Mouse (Mus musculus) granulocyte monocyte progenitor cell, adult 5-6 weeks (primary cell): ENCODE data around the gene Tmem119. TPM values are rescaled to one million over a fixed set of nuclear protein-coding genes. Genes with fewer than 3 reads are reported as not detected.
"Not testable (repeated sequence)": the region's sequence is repeated elsewhere in the genome, so short reads cannot be mapped to it uniquely, and the experiment has no call there.

Source experiments
- ATAC-seq: replicated peaks from 2 replicates; pipeline ENCODE4 v1.8.0; 2016; ENCODE audit warnings: mild to moderate bottlenecking, moderate TSS enrichment, inconsistent platforms; ENCODE audit not compliant: poor library complexity, severe bottlenecking
- total RNA-seq, 2 experiments: library from RNA; stranded (forward) in 1 of 2; stranded (reverse) in 1 of 2; fragments of 200-712, 200-1000 nt in 1 of 2; fragments of >200 nt in 1 of 2; fragmentation: Nextera tagmentation in 1 of 2; gene quantifications; 2 replicates each; pipeline ENCODE4 v1.2.3; 2014 to 2017

The Tmem119 gene
- total RNA-seq, 2 experiments from 2014 or later = 4.2 to 13.4 TPM

DNA sequence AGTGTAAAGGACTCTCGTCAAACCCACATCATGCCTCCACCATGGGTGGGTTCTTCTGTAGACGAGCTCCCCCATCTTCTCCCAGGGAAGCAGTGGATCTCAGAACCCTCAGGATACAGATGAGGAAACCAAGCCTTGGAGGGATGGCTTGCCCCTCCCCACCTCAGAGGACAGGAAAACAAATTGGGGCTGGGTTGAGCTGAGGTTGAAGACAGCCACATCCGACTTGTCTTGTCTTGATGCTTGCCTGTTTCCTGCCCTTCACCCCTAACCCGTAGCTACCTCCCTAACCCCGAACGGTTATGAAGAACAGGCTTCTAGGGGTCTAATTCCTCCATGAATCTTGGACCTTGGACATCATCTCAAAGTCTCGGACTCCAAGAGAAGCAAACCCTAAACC lies 25.2 kb upstream of the Tmem119 start:
- ATAC-seq = no peak

DNA sequence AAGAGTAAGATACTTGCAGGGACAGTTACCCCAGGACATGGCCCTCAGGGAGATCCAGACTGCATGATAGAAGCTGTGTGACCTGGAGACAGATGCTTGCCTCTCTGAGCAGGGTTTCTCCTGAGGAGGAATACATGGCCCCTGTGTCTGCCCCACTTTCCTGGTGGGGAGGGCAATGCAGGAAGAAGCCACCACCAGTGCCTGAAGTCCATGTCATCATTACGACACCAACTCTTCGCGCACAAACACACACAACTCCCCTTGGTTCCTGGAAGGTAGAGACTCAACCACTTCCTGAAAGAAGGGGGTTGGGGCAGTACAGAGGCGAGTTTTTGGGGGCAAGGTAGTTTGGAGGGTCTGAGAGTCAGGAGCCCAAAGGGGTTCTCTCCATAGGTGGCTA lies 23.9 kb upstream of the Tmem119 start:
- peak; percentile 54 for ATAC-seq

DNA sequence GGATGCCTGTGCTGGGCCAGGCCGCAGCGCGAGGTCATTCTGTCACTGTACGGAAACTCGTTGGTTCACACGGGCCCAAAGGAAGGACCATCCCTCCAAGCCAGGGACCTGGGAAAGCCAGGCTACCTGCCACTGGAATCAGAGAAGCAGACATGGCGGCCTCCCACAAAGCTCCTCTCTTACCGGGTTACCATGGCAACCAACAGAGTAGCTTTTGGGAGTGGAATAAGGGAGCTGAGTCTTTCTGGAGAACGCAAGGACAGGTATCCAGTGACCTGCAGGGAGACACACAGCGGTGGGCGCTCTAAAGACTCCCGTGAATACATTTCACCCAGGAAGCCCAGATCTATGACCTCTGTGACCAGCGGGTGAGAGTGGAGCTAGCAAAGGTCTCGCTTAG lies 18.3 kb upstream of the Tmem119 start:
- ATAC-seq = no peak

DNA sequence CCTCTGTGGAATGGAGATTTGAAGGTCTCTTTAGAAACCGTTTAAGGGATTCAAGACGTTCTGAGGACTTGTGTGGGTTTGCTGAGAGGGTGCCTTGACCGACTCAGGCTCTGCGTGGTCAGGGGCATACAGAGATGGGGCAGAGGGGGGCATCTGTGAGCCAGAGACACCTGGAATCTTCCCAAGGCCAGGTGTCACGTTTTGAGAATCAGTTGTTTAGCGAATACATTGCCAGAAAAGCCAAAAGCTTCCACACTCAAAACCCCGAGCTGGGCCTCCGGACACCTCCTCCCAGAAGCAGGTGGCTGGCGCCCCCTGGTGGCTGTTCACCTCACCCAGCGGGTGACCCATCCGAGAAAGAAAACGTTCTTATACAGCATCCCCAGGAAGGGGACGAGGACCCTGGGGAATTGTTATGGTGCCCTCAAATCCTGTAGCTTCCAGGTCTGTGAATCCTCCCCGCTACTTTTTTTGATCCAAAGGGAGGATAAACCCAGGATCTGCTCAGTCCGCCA lies 15.4 kb upstream of the Tmem119 start:
- peak; percentile 63 for ATAC-seq

DNA sequence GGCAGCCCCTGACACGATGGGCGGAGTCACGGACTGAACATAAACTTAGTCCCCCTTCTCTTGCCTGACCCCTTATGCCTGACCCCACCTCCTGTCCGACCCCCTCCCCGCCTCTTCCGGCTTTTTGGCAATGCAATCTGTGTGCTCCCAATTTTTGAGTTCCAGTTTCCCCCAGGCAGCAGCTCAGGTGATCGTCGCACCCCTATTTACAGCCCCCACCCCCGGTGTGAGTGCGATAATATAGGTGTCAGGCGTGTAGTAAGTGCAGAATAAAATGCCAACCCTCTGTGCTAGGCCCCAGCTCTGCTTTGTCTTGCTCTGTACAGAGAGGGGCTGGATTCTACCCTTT lies 14.7 kb upstream of the Tmem119 start:
- ATAC-seq = no peak

DNA sequence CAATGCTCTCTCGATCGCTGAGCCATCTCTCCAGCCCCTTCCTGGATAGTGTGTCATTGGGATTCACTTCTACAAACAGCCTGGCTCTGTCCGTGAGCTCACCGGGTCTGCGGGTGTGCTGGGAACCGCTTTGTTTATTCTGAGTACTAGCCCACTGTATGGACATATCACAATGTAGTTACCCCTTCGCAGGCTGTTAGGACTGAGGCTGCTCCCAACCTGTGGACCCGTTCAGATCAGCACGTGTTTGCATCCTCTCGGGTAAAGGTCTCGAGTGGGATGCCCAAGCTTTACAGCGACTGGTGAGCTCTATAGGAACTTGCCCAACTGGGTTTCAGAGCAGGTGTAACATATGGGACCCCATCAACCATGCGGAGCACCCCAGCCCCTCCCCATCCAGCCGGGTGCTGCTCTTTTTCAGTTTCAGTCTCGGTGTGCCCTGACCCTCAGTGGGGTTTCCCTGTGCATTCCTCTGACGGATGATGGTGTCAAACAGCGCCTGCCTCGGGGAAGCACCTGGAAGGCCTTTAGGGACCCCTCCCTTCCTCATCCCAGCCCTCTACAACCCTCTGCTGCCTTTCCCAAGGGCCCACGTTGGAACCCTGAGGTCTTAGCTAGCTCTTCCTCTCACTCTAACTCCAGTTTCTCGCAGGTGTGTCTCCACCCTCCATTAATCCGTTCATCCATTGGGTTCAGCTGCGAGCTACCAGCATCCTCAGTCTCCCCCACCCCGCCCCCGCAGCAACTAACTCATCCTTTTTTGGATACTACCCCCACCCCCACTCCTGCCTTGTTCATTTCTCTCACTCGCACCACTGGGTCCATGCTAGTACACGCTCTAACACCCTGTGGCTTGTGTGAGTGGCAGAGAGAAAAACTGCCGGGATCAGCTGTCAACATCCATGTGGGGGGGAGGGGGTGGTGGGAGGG lies 14.1 kb upstream of the Tmem119 start:
- no peak for ATAC-seq

DNA sequence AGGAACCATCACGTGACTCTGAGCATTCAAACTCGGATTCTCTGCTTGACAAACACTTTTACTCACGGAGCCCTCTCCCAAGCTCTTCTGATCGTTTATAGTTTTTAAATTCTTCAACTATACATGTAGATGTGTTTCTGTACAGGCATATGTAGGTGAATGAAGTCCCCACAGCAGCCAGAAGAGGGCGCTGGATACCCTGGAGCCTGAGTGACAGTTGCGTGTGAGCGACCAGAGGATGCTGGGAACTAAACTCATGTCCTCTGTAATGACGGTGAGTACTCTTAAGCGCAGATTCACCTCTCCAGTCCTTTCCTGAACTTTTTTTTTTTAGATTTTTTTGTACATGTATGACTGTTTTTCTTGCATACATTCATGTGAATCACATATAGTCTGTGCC lies 13.3 kb upstream of the Tmem119 start:
- ATAC-seq = no peak

DNA sequence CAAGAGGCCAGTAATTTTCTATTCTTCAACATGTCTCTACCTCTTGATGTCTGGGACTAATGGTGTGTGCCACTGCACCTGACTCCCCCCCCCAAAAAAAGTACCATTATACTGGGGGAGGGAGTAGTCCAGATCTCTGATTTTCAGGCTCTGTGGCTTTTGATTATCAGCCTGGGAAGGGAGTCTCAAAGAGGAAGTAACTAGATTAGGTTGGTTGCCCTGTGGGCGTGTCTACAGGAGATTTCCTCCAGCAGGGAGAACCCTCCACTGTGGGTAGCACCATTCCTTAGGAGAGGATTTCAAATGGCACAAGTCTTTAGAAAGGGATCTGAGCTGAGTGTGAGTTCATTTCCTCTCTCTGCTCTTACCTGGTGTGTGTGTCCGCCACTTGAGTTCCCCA lies 12.3 kb upstream of the Tmem119 start:
- peak; percentile 68 for ATAC-seq

DNA sequence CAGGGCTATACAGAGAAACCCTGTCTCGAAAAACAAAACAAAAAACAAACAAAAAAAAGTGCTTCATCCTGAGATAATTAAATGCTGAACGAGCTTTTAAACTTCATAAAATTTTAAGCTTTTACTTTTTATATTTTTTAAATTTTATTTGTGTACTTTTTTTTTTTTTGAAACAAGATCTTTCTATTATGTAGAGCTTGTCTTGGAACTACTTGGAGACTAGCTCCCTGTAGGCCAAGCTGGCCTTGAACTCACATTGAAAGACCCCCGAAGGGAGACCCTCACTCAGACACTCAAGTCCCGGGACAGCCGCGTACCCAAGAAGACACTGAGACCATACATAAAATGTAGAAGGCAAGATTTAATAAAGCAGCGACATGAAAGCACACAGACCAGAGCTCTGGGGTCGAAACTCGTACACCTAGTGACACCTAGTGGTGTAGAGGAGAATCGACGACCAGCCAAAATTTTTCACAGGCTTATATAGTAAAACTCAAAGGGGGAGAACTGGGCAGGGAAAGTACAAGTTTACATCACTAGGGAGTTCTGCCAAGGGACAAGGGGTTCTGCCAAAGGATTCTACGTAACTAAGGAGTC lies 11.6 kb upstream of the Tmem119 start:
- ATAC-seq = not testable (repeated sequence)

DNA sequence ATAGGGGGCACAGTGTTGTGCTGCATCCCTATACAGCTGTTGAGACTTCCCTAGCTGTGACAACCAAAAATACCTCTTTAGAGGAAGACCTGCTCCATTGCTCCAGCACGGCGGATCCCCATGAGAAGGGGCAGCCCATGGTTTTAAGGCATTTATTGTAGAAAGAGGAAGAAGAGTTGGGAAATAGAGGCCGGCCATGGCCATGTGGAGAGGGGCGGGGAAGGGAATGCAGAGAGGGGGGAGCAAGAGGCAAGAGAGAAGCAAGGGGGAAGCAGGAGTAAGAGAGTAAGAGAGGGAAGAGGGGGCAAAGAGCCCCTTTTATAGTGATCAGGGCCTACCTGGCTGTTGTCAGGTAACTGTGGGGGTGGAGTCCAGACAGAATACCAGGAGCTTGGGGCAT lies 9.8 kb upstream of the Tmem119 start:
- ATAC-seq = peak; percentile 68

DNA sequence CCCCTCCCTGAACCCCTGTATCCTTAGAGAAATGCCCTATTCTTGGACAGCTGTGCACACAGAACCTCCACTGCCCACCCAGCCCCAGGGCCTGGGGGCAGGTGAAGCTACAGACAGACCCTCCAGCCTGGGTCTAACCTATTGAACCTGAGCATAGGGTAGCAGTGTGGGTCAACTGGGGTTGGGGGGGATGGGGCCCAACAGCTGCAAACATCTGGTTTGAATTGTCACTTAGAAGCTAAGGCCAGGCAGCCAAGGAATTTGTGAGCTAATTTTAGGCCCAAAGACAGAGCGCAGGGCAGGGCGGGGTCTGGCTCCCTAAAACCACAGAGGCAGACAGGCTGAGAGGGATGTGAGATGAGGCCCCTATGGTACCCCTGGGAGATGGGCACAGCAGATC lies 7.9 kb upstream of the Tmem119 start:
- no peak for ATAC-seq

DNA sequence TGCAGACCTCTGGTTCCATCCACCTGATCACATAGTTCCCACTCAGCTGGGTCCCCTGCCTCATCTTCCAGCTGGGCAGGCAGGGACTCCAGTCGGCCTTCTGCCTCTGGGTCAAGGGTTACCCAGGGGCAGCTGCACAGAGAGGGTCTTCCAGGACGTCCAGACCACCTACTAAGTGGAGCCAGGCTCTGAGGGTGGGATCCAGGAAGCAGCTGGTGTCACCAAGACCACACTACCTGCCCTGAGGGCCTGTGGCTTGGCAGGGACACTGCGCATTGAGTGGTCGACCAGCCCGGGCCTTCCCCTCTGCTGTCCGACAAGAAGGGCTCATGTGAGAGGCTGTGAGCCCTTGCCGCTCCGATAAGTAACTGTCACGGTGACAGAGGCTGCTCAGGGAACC lies 7.4 kb upstream of the Tmem119 start:
- no peak for ATAC-seq

DNA sequence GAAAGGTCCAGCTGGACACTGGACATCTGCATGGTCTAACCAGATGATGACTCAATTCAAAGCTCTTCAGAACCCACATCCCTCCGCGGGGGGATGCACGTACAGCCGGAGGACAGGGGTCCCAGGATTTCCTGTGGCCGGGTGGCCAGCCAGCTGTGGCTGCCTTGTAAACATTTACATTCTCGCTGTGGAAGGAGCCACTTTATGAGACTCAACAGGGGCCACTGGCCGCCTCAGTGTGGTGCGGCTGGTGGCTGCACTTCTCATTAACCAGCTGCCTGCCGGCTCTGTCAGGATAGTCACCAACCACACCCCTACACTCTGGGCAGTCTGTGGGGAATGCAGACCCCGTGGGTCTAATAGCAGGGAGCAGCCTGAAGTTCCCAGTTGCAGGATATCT lies 6.1 kb upstream of the Tmem119 start:
- ATAC-seq = no peak

DNA sequence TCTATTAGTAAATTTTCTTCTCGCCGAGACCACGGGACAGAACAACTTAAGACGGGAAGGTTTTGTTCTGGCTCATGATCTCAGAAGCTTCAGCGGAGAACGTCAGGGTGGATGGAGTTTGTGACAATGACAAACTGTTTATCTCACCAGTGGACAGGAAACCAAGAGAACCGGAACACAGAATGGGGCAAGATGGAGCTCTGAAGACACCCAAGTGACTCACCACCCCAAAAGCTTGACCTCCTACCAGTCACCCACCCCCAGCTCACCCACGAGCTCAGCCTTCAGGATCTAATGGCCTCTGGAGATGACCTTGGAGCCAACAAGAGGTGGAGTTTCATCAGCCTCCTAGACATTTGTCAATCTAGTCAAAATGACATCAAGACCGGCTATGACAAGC lies 5.0 kb upstream of the Tmem119 start:
- ATAC-seq = peak; percentile 30

DNA sequence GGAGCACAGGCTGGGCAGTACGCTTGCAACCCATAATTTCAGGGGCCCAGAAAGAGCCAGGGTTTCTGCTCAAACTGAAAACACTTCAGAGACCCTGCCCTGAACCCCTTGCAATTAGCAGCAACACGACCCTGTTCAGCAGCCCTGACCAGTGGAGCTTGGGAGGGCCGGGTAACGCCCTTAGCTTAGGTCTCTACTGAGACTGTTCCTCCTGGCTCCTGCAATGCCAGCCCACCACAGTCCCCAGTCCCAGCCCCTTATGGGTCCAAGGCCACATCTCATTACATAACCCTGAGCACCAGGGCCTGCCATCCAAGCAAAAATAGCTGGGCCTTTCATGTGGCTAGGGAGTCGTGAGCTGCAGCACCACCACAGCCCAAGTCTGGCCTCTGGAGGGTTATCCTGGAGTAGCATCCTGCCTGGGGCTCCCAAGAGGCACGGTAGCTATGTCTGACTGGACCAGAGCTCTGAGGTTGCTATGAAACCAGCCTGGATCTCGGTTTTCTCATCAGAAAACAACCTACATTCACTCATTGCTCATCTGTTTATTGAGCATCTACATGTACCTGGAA lies 4.2 kb upstream of the Tmem119 start:
- peak; percentile 21 for ATAC-seq

DNA sequence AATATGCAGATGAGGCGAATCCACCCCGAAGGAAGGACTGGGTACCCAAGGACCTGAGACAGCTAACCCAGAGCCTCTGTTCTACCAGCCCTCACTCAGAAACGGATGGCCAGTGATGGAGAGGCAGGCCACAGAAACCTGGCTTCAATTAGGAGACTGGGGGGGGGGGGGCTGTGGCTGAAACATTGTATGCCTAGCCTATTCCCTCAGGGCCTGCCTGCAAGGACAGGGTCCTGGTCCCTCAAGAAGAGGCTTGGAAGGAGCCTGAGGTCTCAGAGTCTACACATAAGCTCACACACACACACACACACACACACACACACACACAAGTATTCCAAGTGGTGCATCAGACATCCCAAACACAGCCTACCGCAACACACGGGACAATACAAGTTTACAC lies 625 bp downstream of the Tmem119 start:
- ATAC-seq = no peak

DNA sequence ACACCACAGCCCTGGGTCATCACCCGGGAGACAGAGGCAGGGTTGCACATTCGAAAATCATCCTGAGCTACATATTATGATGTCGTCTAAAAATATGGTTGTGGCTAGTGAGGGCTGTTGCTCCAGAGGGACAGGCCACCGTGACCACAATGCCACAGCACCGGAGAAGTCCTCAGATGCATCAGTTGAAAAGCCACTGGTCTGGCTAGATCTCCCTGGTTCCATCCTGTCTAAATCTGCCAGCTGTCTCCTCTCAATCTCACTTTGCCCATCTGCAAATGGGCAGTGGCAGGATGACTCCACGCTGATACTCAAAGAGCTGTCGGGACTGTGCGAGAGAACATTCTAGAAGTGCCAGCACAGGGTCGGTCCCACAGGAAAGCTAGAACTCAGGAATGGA lies 1.8 kb downstream of the Tmem119 start:
- peak; percentile 44 for ATAC-seq

DNA sequence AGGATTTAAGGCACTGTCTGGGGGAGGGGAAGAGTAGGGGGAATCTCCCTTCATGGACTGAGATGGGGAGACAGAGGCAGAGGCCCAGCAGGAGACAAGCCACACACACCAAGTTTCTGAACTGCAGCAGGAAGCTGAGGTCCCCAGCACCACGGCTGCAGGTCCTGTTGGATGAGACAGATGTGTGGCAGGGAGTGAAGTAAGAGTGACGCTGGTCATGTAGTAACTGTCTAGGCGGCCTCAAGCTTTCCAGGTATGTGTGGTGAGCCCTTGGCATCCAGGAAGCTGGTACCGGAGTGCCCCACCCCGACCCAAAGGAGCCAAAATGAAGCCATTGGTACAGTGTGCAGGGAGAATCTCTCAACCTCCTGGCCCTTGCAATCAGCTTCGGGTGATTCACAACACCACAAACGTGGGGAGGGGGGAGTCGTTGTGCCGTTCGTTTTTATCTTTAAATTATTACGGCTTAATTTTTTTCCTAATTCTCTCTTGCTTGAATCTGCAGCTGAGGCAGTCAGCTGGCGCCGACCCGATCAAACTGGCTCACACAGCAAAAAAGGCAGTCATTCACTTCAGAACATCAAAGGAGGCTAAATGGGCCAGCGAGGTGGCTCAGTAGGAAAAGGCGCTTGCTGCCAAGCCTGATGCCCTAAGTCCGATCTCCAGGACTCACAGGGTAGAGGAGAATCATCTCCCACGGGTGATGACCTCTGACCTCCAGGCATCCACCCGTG lies 3.0 kb downstream of the Tmem119 start:
- ATAC-seq = peak; percentile 44

DNA sequence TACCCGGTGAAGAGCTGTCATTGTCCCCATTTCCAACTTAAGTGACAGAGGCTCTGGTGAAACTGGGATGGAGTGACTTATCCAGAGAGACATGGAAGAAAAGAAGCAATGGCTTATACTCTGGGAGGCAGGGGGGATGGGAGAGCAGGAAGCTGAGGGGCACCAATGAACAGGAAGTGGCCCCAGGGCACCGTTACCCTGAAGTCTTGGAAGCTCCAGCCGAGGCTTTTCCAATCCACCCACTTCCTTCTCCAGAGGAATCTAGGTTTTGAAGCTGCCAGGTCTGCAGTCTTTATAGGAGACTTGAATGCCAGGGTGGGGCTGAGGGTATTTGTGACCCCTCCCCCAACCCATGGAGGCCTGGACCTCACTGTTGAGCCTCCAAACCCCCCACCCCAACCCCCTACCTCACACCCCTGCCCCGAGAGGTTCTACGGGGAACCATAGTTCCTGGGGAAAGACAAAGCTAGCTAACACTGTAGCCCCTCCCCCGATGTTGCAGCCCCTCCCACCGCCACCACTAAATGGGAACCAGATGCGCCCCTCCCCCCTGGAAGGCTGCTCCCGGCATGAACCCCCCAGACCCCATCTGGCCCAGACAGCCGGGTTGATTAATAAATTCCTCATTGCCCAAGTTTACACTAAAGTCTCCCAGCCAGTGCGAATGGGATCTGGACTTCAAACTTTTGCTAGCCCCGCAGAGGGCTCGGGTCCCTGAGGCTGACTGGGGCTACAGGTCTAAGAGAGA lies 3.7 kb downstream of the Tmem119 start:
- ATAC-seq = 0 out of 2 replicates have a peak, but pooled peaks have one; percentile 15
